Mouse (Mus musculus): Measurements from ENCODE around the gene Nup205. TPM values are rescaled to one million over a fixed set of nuclear protein-coding genes. Genes with fewer than 3 reads are reported as not detected.

Nup205 gene
- polyA plus RNA-seq, 1 experiment from 2014 or later, result 16.6 TPM

- H3K27ac ChIP-seq, result no peak overlapping the region
- H3K79me2 ChIP-seq (ENCODE audit: inconsistent target), result no peaks in the 10 kb centered on the region
- 87% methylated on average over 7 of the region's 7 CpGs for WGBS (ENCODE audit: missing documents)
- no peak overlapping the region for H3K4me3 ChIP-seq (ENCODE audit: inconsistent target)
- H3K36me3 ChIP-seq (ENCODE audit: inconsistent target), result no peaks in the 10 kb centered on the region
Measured at GRCm38 (mm10) chr6:35288920-35289319, 111.7 kb downstream of the Nup205 start.

GRCm38 (mm10) chr6:35289676-35290075 lies 112.5 kb downstream of the Nup205 start:
- Histone ChIP-seq H3K79me2 (ENCODE audit: inconsistent target) (no peaks in the 10 kb centered on the region), H3K36me3 (ENCODE audit: inconsistent target) (no peaks in the 10 kb centered on the region), H3K27ac (no peak overlapping the region), H3K4me3 (ENCODE audit: inconsistent target) (no peak overlapping the region)
- 94% methylated on average over 8 of the region's 8 CpGs for WGBS (ENCODE audit: missing documents)

GRCm38 (mm10) chr6:35294964-35295363 lies 117.7 kb downstream of the Nup205 start:
- Histone ChIP-seq H3K36me3 (ENCODE audit: inconsistent target) (no peaks in the 10 kb centered on the region), H3K27ac (no peak overlapping the region), H3K4me3 (ENCODE audit: inconsistent target) (no peak overlapping the region), H3K79me2 (ENCODE audit: inconsistent target) (no peaks in the 10 kb centered on the region)
- 94% methylated on average over 2 of the region's 2 CpGs for whole genome bisulfite sequencing (ENCODE audit: missing documents)

- no peak overlapping the region for H3K4me3 ChIP-seq (ENCODE audit: inconsistent target)
- H3K36me3 ChIP-seq (ENCODE audit: inconsistent target), result no peaks in the 10 kb centered on the region
- H3K27ac ChIP-seq, result no peak overlapping the region
- WGBS (ENCODE audit: missing documents), result 100% methylated on average over 2 of the region's 2 CpGs
- H3K79me2 ChIP-seq (ENCODE audit: inconsistent target), result no peaks in the 10 kb centered on the region
Measured at GRCm38 (mm10) chr6:35297001-35297400, 119.8 kb downstream of the Nup205 start.

Other genes with a start within 250 kb of the Nup205 start
- gene Slc23a4, start 189.0 kb upstream of the Nup205 start, polyA plus RNA-seq (2018), result 0.10 to 0.19 TPM in 2 of 3 replicates, not detected in the other
- 15.1 to 41.6 TPM (median 19.7 TPM) in 3 replicates for gene Cnot4, start 43.7 kb upstream of the Nup205 start, polyA plus RNA-seq (2018)
- not detected in 3 replicates for gene Slc13a4, start 130.7 kb downstream of the Nup205 start, polyA plus RNA-seq (2018)
- gene Fam180a, start 148.7 kb downstream of the Nup205 start, polyA plus RNA-seq (2018), result not detected in 3 replicates

All from macrophage (primary cell).